Mouse (Mus musculus) heart, embryonic 16.5 days (tissue): Measurements from ENCODE around the gene Nemf. TPM values are rescaled to one million over a fixed set of nuclear protein-coding genes. Genes with fewer than 3 reads are reported as not detected.

Source experiments
- ATAC-seq: fragments of 200-750 bp; cut with Nextera tagmentation; replicated peaks from 2 replicates; pipeline ENCODE4 v1.8.0; 2017; ENCODE audit warnings: moderate number of reproducible peaks; ENCODE audit not compliant: insufficient read depth, low FRiP score; ENCODE audit errors: extremely low read depth
- H3K27ac ChIP-seq: fragments of 300-500 bp; sonication (generic); 2 replicates; pipeline ENCODE4 v1.5.1; 2014; ENCODE audit warnings: mild to moderate bottlenecking, low read length, control low read depth, moderate library complexity
- H3K27me3 ChIP-seq: fragments of 300-500 bp; sonication (generic); 2 replicates; pipeline ENCODE4 v1.6.1; 2014; ENCODE audit warnings: low read length, mixed read lengths; ENCODE audit not compliant: control insufficient read depth, insufficient read depth
- H3K36me3 ChIP-seq: fragments of 300-500 bp; sonication (generic); 2 replicates; pipeline ENCODE4 v1.6.1; 2014; ENCODE audit not compliant: control insufficient read depth, insufficient read depth
- H3K4me1 ChIP-seq: fragments of 300-500 bp; sonication (generic); 2 replicates; pipeline ENCODE4 v1.6.1; 2014; ENCODE audit warnings: low read length, mixed read lengths; ENCODE audit not compliant: control insufficient read depth, insufficient read depth
- H3K4me2 ChIP-seq: fragments of 300-500 bp; sonication (generic); 2 replicates; pipeline ENCODE4 v1.6.1; 2014; ENCODE audit warnings: low read depth, mild to moderate bottlenecking, control low read depth, low read length
- H3K4me3 ChIP-seq: fragments of 300-500 bp; sonication (generic); 2 replicates; pipeline ENCODE4 v1.5.1; 2014; ENCODE audit warnings: mild to moderate bottlenecking, control low read depth, low read length
- H3K9ac ChIP-seq: fragments of 300-500 bp; sonication (generic); 2 replicates; pipeline ENCODE4 v1.6.1; 2014; ENCODE audit warnings: low read length, control low read depth
- H3K9me3 ChIP-seq: fragments of 300-500 bp; sonication (generic); replicated peaks from 2 replicates; pipeline ENCODE4 v1.6.1; 2016; ENCODE audit warnings: low read length; ENCODE audit not compliant: control insufficient read depth
- WGBS: fragments of 180-500 bp; shearing (Covaris S2); extraction: QIAGEN DNeasy Blood & Tissue Kit; methylation state at CpG from one replicate; pipeline ENCODE4 v1.1.7; 2014; 5-methylcytosine and 5-hydroxymethylcytosine counted together
- polyA plus RNA-seq: library from polyadenylated mRNA; unstranded; fragments of >200 nt; fragmentation: Nextera tagmentation; extraction: Ambion mirVana; gene quantifications from 2 replicates; pipeline ENCODE4 v1.2.1, GENCODE M21; 2015

The Nemf gene
- polyA plus RNA-seq, 1 experiment from 2014 or later, result 68.5 TPM

GRCm38 (mm10) chr12:69377188-69377587 lies 20.2 kb upstream of the Nemf start:
- no peak overlapping the region for H3K9ac ChIP-seq
- H3K27me3 ChIP-seq, result no peaks in the 10 kb centered on the region
- peaks cover 4% of the 10 kb centered on the region; the same call in 1 of the 2 replicates for H3K36me3 ChIP-seq
- WGBS, result 89% methylated on average over 1 of the region's 1 CpGs
- peaks cover 16% of the 10 kb centered on the region for H3K4me1 ChIP-seq
- no peak overlapping the region for H3K4me3 ChIP-seq
- ATAC-seq, result no peak
- H3K27ac ChIP-seq, result no peak overlapping the region
- no peaks in the 10 kb centered on the region for H3K9me3 ChIP-seq
- no peak overlapping the region for H3K4me2 ChIP-seq

- peaks cover 16% of the 10 kb centered on the region for H3K4me1 ChIP-seq
- no peak overlapping the region for H3K9ac ChIP-seq
- WGBS, result 70% methylated on average over 2 of the region's 2 CpGs
- H3K36me3 ChIP-seq, result peaks cover 4% of the 10 kb centered on the region; the same call in 1 of the 2 replicates
- H3K9me3 ChIP-seq, result no peaks in the 10 kb centered on the region
- no peak for ATAC-seq
- no peak overlapping the region for H3K27ac ChIP-seq
- no peak overlapping the region for H3K4me3 ChIP-seq
- no peaks in the 10 kb centered on the region for H3K27me3 ChIP-seq
- no peak overlapping the region for H3K4me2 ChIP-seq
These were observed 19.2 kb upstream of the Nemf start for GRCm38 (mm10) chr12:69376132-69376531.

- Histone ChIP-seq H3K4me3 (peak overlapping the region; percentile 85), H3K27me3 (no peaks in the 10 kb centered on the region), H3K4me1 (peaks cover 20% of the 10 kb centered on the region), H3K27ac (peak overlapping the region; percentile 35), H3K9me3 (no peaks in the 10 kb centered on the region), H3K9ac (peak overlapping the region; percentile 98), H3K4me2 (peak overlapping the region; percentile 93), H3K36me3 (peaks cover 4% of the 10 kb centered on the region; the same call in 1 of the 2 replicates)
- ATAC-seq, result no peak
- 20% methylated on average over 11 of the region's 11 CpGs for WGBS
These were observed 17.1 kb upstream of the Nemf start for GRCm38 (mm10) chr12:69373850-69374766.

- WGBS, result under 1% methylated on average over 42 of the region's 42 CpGs
- Histone ChIP-seq H3K27me3 (no peaks in the 10 kb centered on the region), H3K9ac (peak overlapping the region; percentile 98), H3K4me2 (peak overlapping the region; percentile 93), H3K9me3 (no peaks in the 10 kb centered on the region), H3K27ac (peak overlapping the region; percentile 98), H3K36me3 (peaks cover 4% of the 10 kb centered on the region; the same call in 1 of the 2 replicates), H3K4me1 (peaks cover 13% of the 10 kb centered on the region), H3K4me3 (peak overlapping the region; percentile 85)
- 0 out of 2 replicates have a peak, but pooled peaks have one; percentile 1 for ATAC-seq
These were observed 15.9 kb upstream of the Nemf start for GRCm38 (mm10) chr12:69372731-69373331.

- Histone ChIP-seq H3K4me3 (peak within 1 kb of the TSS; percentile 85), H3K27me3 (no peaks in the 10 kb centered on the region), H3K4me1 (peaks cover 13% of the 10 kb centered on the region), H3K36me3 (peaks cover 4% of the 10 kb centered on the region; the same call in 1 of the 2 replicates), H3K27ac (peak within 1 kb of the TSS; percentile 98), H3K4me2 (peak within 1 kb of the TSS; percentile 93), H3K9ac (peak within 1 kb of the TSS; percentile 98), H3K9me3 (no peaks in the 10 kb centered on the region)
- peak; percentile 94 for ATAC-seq
- under 1% methylated on average over 108 of the region's 121 CpGs for WGBS
These were observed 15.1 kb upstream of the Nemf start, which contains the start of the genes Arf6 and Gm9887 for GRCm38 (mm10) chr12:69371854-69372671. Gene Arf6 (plus strand): TSS chr12:69372150. Gene Gm9887 (minus strand): TSS chr12:69372458.

GRCm38 (mm10) chr12:69371421-69371853 lies 14.5 kb upstream of the Nemf start:
- WGBS, result under 1% methylated on average over 24 of the region's 24 CpGs
- no peaks in the 10 kb centered on the region for H3K27me3 ChIP-seq

GRCm38 (mm10) chr12:69370936-69371335 lies 14.0 kb upstream of the Nemf start:
- H3K27me3 ChIP-seq, result no peaks in the 10 kb centered on the region
- WGBS, result 12% methylated on average over 7 of the region's 7 CpGs
- H3K27ac ChIP-seq, result peak overlapping the region; percentile 98
- peak overlapping the region; percentile 85 for H3K4me3 ChIP-seq
- H3K4me1 ChIP-seq, result peaks cover 10% of the 10 kb centered on the region
- H3K9ac ChIP-seq, result peak overlapping the region; percentile 98
- no peaks in the 10 kb centered on the region for H3K9me3 ChIP-seq
- peaks cover 4% of the 10 kb centered on the region; the same call in 1 of the 2 replicates for H3K36me3 ChIP-seq
- no peak for ATAC-seq
- H3K4me2 ChIP-seq, result peak overlapping the region; percentile 90

More at GRCm38 (mm10) chr12:69371421-69371853, 14.5 kb upstream of the Nemf start:
- peak overlapping the region; percentile 98 for H3K9ac ChIP-seq
- H3K4me1 ChIP-seq, result peaks cover 13% of the 10 kb centered on the region
- peak; percentile 71 for ATAC-seq
- H3K27ac ChIP-seq, result peak overlapping the region; percentile 98
- peak overlapping the region; percentile 90 for H3K4me2 ChIP-seq
- H3K9me3 ChIP-seq, result no peaks in the 10 kb centered on the region
- H3K4me3 ChIP-seq, result peak overlapping the region; percentile 85
- peaks cover 4% of the 10 kb centered on the region; the same call in 1 of the 2 replicates for H3K36me3 ChIP-seq

- Histone ChIP-seq H3K4me1 (peaks cover 14% of the 10 kb centered on the region), H3K27ac (no peak overlapping the region), H3K9ac (no peak overlapping the region), H3K27me3 (no peaks in the 10 kb centered on the region), H3K4me2 (no peak overlapping the region), H3K36me3 (no peaks in the 10 kb centered on the region), H3K9me3 (no peaks in the 10 kb centered on the region), H3K4me3 (no peak overlapping the region)
- ATAC-seq, result no peak
- 53% methylated on average over 2 of the region's 2 CpGs for WGBS
These were observed 10.6 kb upstream of the Nemf start for GRCm38 (mm10) chr12:69367557-69367956.
